Comparison of ENCODE assay signal across 8 mouse cellular contexts in the genomic region with DNA sequence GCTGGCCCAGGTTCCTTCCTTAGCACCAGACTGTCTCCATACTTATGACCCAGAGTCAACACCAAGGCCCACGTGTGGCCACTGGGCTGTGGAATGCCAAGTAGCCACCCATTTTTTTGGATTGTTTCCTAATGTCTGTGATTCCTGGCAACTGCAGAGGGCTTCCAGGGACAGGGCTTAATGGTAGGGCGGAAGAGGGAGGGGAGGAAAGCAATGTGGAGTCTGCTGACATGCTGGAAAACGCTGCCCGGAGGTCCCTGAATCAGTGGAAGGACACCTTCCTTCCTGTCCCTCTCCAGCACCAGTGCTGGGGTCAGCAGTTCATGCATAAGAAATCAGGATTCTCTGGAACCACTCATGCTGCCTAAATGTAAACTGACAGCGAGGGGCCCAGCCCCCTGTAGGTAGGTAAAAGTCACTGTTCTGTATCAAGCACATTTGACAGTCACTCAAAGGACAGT.
A peak's percentile ranks its signal among the peaks of the same experiment; 100 is the strongest.
DNase-seq lines count a peak whose midpoint lies in the region; ATAC-seq and TF ChIP-seq lines count a peak whose summit lies in the region.

No protein-coding gene starts in this region.

- H3K4me1 ChIP-seq in hindbrain, embryonic 15.5 days (replicated peaks), result no peaks in the 10 kb centered on the region
- H3K4me1 ChIP-seq in hindbrain, embryonic 14.5 days (replicated peaks; ENCODE audit: control insufficient read depth, insufficient read depth, low read length), result no peaks in the 10 kb centered on the region
- H3K4me1 ChIP-seq in heart, adult 2 months (ENCODE audit: control insufficient read depth, insufficient read depth, low read length), result peaks cover 17% of the 10 kb centered on the region
- peaks cover 6% of the 10 kb centered on the region for H3K4me1 ChIP-seq in kidney, embryonic 14.5 days (ENCODE audit: control insufficient read depth, insufficient read depth, low read length)

- no peak overlapping the region for H3K4me3 ChIP-seq in hindbrain, embryonic 15.5 days
- H3K4me3 ChIP-seq in hindbrain, embryonic 14.5 days (replicated peaks; ENCODE audit: low read length), result no peak overlapping the region
- no peak overlapping the region for H3K4me3 ChIP-seq in heart, adult 2 months
- no peak overlapping the region for H3K4me3 ChIP-seq in kidney, embryonic 14.5 days (ENCODE audit: low read length)

- intact Hi-C loops in heart, adult 2 months (cut with DNase I), result loop anchor here (5.0 kb wide), 4 partner anchors 38 to 312 kb away; no protein-coding TSS in a partner anchor

- no peak overlapping the region for H3K4me2 ChIP-seq in hindbrain, embryonic 15.5 days
- no peak overlapping the region for H3K4me2 ChIP-seq in hindbrain, embryonic 14.5 days (replicated peaks)
- no peak overlapping the region for H3K4me2 ChIP-seq in kidney, embryonic 14.5 days (replicated peaks; ENCODE audit: low read depth, low read length)

- no peak overlapping the region for H3K9ac ChIP-seq in hindbrain, embryonic 15.5 days
- H3K9ac ChIP-seq in hindbrain, embryonic 14.5 days, result no peak overlapping the region
- no peak overlapping the region for H3K9ac ChIP-seq in heart, adult 2 months (ENCODE audit: low read depth, low read length)
- no peak overlapping the region for H3K9ac ChIP-seq in kidney, embryonic 14.5 days (ENCODE audit: low read depth, low read length)

- DNase-seq in hindbrain, embryonic 14.5 days (ENCODE audit: low spot score), result no peak
- DNase-seq in heart, adult 2 months, result peak; percentile 54 to 76
- DNase-seq in mesoderm, embryonic 11.5 days (ENCODE audit: low read depth, low spot score), result peak; percentile 37
- DNase-seq in urinary bladder, adult 18-20 months (ENCODE audit: low spot score in 2 of 2), result no peak
- no peak for DNase-seq in spleen, adult 12 weeks (ENCODE audit: low spot score)
- no peak for DNase-seq in ovary, postnatal 10 days (ENCODE audit: low spot score)

- peak; percentile 15; the same call in 1 of the 2 replicates for TF ChIP-seq CTCF in heart, adult 2 months (IDR thresholded peaks at IDR 0.05)

- 57% methylated on average over 5 of the region's 5 CpGs for WGBS in hindbrain, embryonic 15.5 days
- WGBS in hindbrain, embryonic 14.5 days, result 47% methylated on average over 5 of the region's 5 CpGs
- 26% methylated on average over 5 of the region's 5 CpGs for WGBS in heart, adult 2 months
- WGBS in kidney, embryonic 14.5 days, result 30% methylated on average over 5 of the region's 5 CpGs

- no peaks in the 10 kb centered on the region for H3K27me3 ChIP-seq in hindbrain, embryonic 15.5 days
- H3K27me3 ChIP-seq in hindbrain, embryonic 14.5 days (ENCODE audit: control insufficient read depth, insufficient read depth, low read length), result no peaks in the 10 kb centered on the region
- no peaks in the 10 kb centered on the region for H3K27me3 ChIP-seq in heart, adult 2 months (ENCODE audit: control insufficient read depth, insufficient read depth, low read length)
- H3K27me3 ChIP-seq in kidney, embryonic 14.5 days (ENCODE audit: control insufficient read depth, insufficient read depth, low read length), result no peaks in the 10 kb centered on the region

- TF ChIP-seq POLR2A in heart, adult 2 months (IDR thresholded peaks at IDR 0.05; ENCODE audit: insufficient read depth, low read depth, low read length), result no peak

- H3K36me3 ChIP-seq in hindbrain, embryonic 15.5 days, result no peaks in the 10 kb centered on the region
- no peaks in the 10 kb centered on the region for H3K36me3 ChIP-seq in hindbrain, embryonic 14.5 days (replicated peaks; ENCODE audit: control insufficient read depth, insufficient read depth)
- H3K36me3 ChIP-seq in heart, adult 2 months (ENCODE audit: control insufficient read depth, insufficient read depth, low read length), result no peaks in the 10 kb centered on the region
- no peaks in the 10 kb centered on the region for H3K36me3 ChIP-seq in kidney, embryonic 14.5 days (ENCODE audit: control insufficient read depth, insufficient read depth, low read length)

- ATAC-seq in hindbrain, embryonic 15.5 days (ENCODE audit: low FRiP score, low read depth), result peak; percentile 30; the same call in 1 of the 2 replicates
- no peak for ATAC-seq in hindbrain, embryonic 14.5 days (ENCODE audit: low FRiP score)
- peak; percentile 24; the same call in 1 of the 2 replicates for ATAC-seq in kidney, embryonic 14.5 days (ENCODE audit: low FRiP score, low TSS enrichment)

- H3K27ac ChIP-seq in hindbrain, embryonic 15.5 days (replicated peaks), result no peak overlapping the region
- H3K27ac ChIP-seq in hindbrain, embryonic 14.5 days, result no peak overlapping the region
- H3K27ac ChIP-seq in heart, adult 2 months, result peak overlapping the region; percentile 51
- H3K27ac ChIP-seq in kidney, embryonic 14.5 days (ENCODE audit: low read depth, low read length), result peak overlapping the region; percentile 55; the same call in 1 of the 2 replicates

- TF ChIP-seq EP300 in heart, adult 2 months (IDR thresholded peaks at IDR 0.05; ENCODE audit: insufficient read depth, low read depth, low read length), result peak; percentile 92

- H3K79me2 ChIP-seq in heart, adult 2 months (replicated peaks; ENCODE audit: control insufficient read depth, insufficient read depth, low read length), result no peaks in the 10 kb centered on the region

- no peaks in the 10 kb centered on the region for H3K9me3 ChIP-seq in hindbrain, embryonic 15.5 days
- H3K9me3 ChIP-seq in hindbrain, embryonic 14.5 days (ENCODE audit: control insufficient read depth, low read length), result no peaks in the 10 kb centered on the region
- H3K9me3 ChIP-seq in kidney, embryonic 14.5 days (ENCODE audit: control insufficient read depth, low read length), result no peaks in the 10 kb centered on the region

Comparison
In these comparisons a context has a peak if more than half of its experiments do, and no peak if none do; other contexts are left out.
1. H3K27ac ChIP-seq: peak in heart, adult 2 months (single experiment) and kidney, embryonic 14.5 days (single experiment); none in hindbrain, embryonic 15.5 days (single experiment) and hindbrain, embryonic 14.5 days (single experiment).
2. DNase-seq: peak in heart, adult 2 months (2 of 2) and mesoderm, embryonic 11.5 days (single experiment); none in hindbrain, embryonic 14.5 days (single experiment), urinary bladder, adult 18-20 months (0 of 2), spleen, adult 12 weeks (single experiment) and ovary, postnatal 10 days (single experiment).